Mouse (Mus musculus): ENCODE measurements at regions not wholly inside any gene's neighbourhood (a gene's known extent, or its start where the extent isn't known, plus 50 kb on each side); places are given as distances from the start of the nearest gene placed in this dataset.

- Histone ChIP-seq H3K27me3 (no peaks in the 10 kb centered on the region), H3K27ac (no peak overlapping the region), H3K36me3 (no peaks in the 10 kb centered on the region), H3K4me1 (0 out of 2 replicates have a peak, but pooled peaks cover 5% of the 10 kb centered on the region), H3K9ac (no peak overlapping the region), H3K4me3 (no peak overlapping the region), H3K4me2 (replicated peaks) (no peak overlapping the region), H3K9me3 (no peaks in the 10 kb centered on the region)
- ATAC-seq (ENCODE audit: insufficient number of reproducible peaks, insufficient read depth, low FRiP score, low TSS enrichment): no peak
- 38% methylated on average over 7 of the region's 7 CpGs for whole genome bisulfite sequencing
Measured at GRCm38 (mm10) chr11:7506421-7506945, 292.8 kb upstream of the Igfbp3 start.

GRCm38 (mm10) chr11:7504651-7505321, 291.1 kb upstream of the Igfbp3 start:
- H3K9ac ChIP-seq: no peak overlapping the region
- 79% methylated on average over 10 of the region's 10 CpGs for WGBS
- 0 out of 2 replicates have a peak, but pooled peaks cover 5% of the 10 kb centered on the region for H3K4me1 ChIP-seq
- H3K4me3 ChIP-seq: no peak overlapping the region
- no peaks in the 10 kb centered on the region for H3K9me3 ChIP-seq
- no peaks in the 10 kb centered on the region for H3K36me3 ChIP-seq
- H3K27ac ChIP-seq: no peak overlapping the region
- no peaks in the 10 kb centered on the region for H3K27me3 ChIP-seq
- H3K4me2 ChIP-seq (replicated peaks): no peak overlapping the region
- no peak for ATAC-seq (ENCODE audit: insufficient number of reproducible peaks, insufficient read depth, low FRiP score, low TSS enrichment)

GRCm38 (mm10) chr11:7502679-7503078, 289.0 kb upstream of the Igfbp3 start:
- Histone ChIP-seq H3K9me3 (no peaks in the 10 kb centered on the region), H3K9ac (no peak overlapping the region), H3K4me3 (no peak overlapping the region), H3K27ac (no peak overlapping the region), H3K4me1 (0 out of 2 replicates have a peak, but pooled peaks cover 5% of the 10 kb centered on the region), H3K4me2 (replicated peaks) (no peak overlapping the region), H3K27me3 (no peaks in the 10 kb centered on the region), H3K36me3 (no peaks in the 10 kb centered on the region)
- ATAC-seq (ENCODE audit: insufficient number of reproducible peaks, insufficient read depth, low FRiP score, low TSS enrichment): no peak
- 51% methylated on average over 2 of the region's 2 CpGs for whole genome bisulfite sequencing

- Histone ChIP-seq H3K4me2 (replicated peaks) (no peak overlapping the region), H3K9ac (no peak overlapping the region), H3K36me3 (no peaks in the 10 kb centered on the region), H3K27me3 (no peaks in the 10 kb centered on the region), H3K9me3 (no peaks in the 10 kb centered on the region), H3K4me1 (0 out of 2 replicates have a peak, but pooled peaks cover 5% of the 10 kb centered on the region), H3K4me3 (no peak overlapping the region), H3K27ac (no peak overlapping the region)
- no peak for ATAC-seq (ENCODE audit: insufficient number of reproducible peaks, insufficient read depth, low FRiP score, low TSS enrichment)
- 70% methylated on average over 2 of the region's 2 CpGs for WGBS
Measured at GRCm38 (mm10) chr11:7502045-7502444, 288.3 kb upstream of the Igfbp3 start.

- H3K27ac ChIP-seq: no peak overlapping the region
- no peaks in the 10 kb centered on the region for H3K36me3 ChIP-seq
- H3K9ac ChIP-seq: no peak overlapping the region
- no peaks in the 10 kb centered on the region for H3K9me3 ChIP-seq
- no peak overlapping the region for H3K4me2 ChIP-seq (replicated peaks)
- H3K4me1 ChIP-seq: no peaks in the 10 kb centered on the region
- no peaks in the 10 kb centered on the region for H3K27me3 ChIP-seq
- WGBS: 76% methylated on average over 6 of the region's 6 CpGs
- ATAC-seq (ENCODE audit: insufficient number of reproducible peaks, insufficient read depth, low FRiP score, low TSS enrichment): no peak
- H3K4me3 ChIP-seq: no peak overlapping the region
Measured at GRCm38 (mm10) chr11:7497803-7498202, 284.1 kb upstream of the Igfbp3 start.

- Histone ChIP-seq H3K4me2 (replicated peaks) (no peak overlapping the region), H3K27ac (no peak overlapping the region), H3K9me3 (no peaks in the 10 kb centered on the region), H3K27me3 (no peaks in the 10 kb centered on the region), H3K9ac (no peak overlapping the region), H3K4me1 (0 out of 2 replicates have a peak, but pooled peaks cover 2% of the 10 kb centered on the region), H3K4me3 (no peak overlapping the region), H3K36me3 (no peaks in the 10 kb centered on the region)
- ATAC-seq (ENCODE audit: insufficient number of reproducible peaks, insufficient read depth, low FRiP score, low TSS enrichment): no peak
- whole genome bisulfite sequencing: 81% methylated on average over 7 of the region's 7 CpGs
Measured at GRCm38 (mm10) chr11:7473832-7474545, 260.3 kb upstream of the Igfbp3 start.

- H3K27me3 ChIP-seq: no peaks in the 10 kb centered on the region
- no peaks in the 10 kb centered on the region for H3K9me3 ChIP-seq
- 63% methylated on average over 1 of the region's 1 CpGs for WGBS
- H3K36me3 ChIP-seq: no peaks in the 10 kb centered on the region
- H3K27ac ChIP-seq: no peak overlapping the region
- ATAC-seq (ENCODE audit: insufficient number of reproducible peaks, insufficient read depth, low FRiP score, low TSS enrichment): no peak
- no peak overlapping the region for H3K4me3 ChIP-seq
- H3K4me2 ChIP-seq (replicated peaks): no peak overlapping the region
- no peak overlapping the region for H3K9ac ChIP-seq
- no peaks in the 10 kb centered on the region for H3K4me1 ChIP-seq
Measured at GRCm38 (mm10) chr11:7465522-7465921, 251.8 kb upstream of the Igfbp3 start.

- H3K9me3 ChIP-seq: no peaks in the 10 kb centered on the region
- WGBS: 64% methylated on average over 6 of the region's 6 CpGs
- H3K4me3 ChIP-seq: no peak overlapping the region
- ATAC-seq (ENCODE audit: insufficient number of reproducible peaks, insufficient read depth, low FRiP score, low TSS enrichment): no peak
- H3K27ac ChIP-seq: no peak overlapping the region
- H3K4me1 ChIP-seq: no peaks in the 10 kb centered on the region
- H3K36me3 ChIP-seq: no peaks in the 10 kb centered on the region
- no peak overlapping the region for H3K9ac ChIP-seq
- H3K4me2 ChIP-seq (replicated peaks): no peak overlapping the region
- no peaks in the 10 kb centered on the region for H3K27me3 ChIP-seq
Measured at GRCm38 (mm10) chr11:7461956-7462771, 248.4 kb upstream of the Igfbp3 start.

- Histone ChIP-seq H3K4me3 (no peak overlapping the region), H3K4me2 (replicated peaks) (no peak overlapping the region), H3K36me3 (no peaks in the 10 kb centered on the region), H3K4me1 (no peaks in the 10 kb centered on the region), H3K9me3 (no peaks in the 10 kb centered on the region), H3K9ac (no peak overlapping the region), H3K27me3 (no peaks in the 10 kb centered on the region), H3K27ac (no peak overlapping the region)
- no peak for ATAC-seq (ENCODE audit: insufficient number of reproducible peaks, insufficient read depth, low FRiP score, low TSS enrichment)
- WGBS: 75% methylated on average over 4 of the region's 4 CpGs
Measured at GRCm38 (mm10) chr11:7451756-7452155, 238.0 kb upstream of the Igfbp3 start.

GRCm38 (mm10) chr11:7444494-7444893, 230.8 kb upstream of the Igfbp3 start:
- H3K4me2 ChIP-seq (replicated peaks): no peak overlapping the region
- H3K36me3 ChIP-seq: no peaks in the 10 kb centered on the region
- no peaks in the 10 kb centered on the region for H3K27me3 ChIP-seq
- 93% methylated on average over 8 of the region's 8 CpGs for WGBS
- no peak overlapping the region for H3K9ac ChIP-seq
- H3K27ac ChIP-seq: no peak overlapping the region
- H3K4me3 ChIP-seq: no peak overlapping the region
- H3K4me1 ChIP-seq: no peaks in the 10 kb centered on the region
- no peak for ATAC-seq (ENCODE audit: insufficient number of reproducible peaks, insufficient read depth, low FRiP score, low TSS enrichment)
- 0 out of 2 replicates have a peak, but pooled peaks cover 2% of the 10 kb centered on the region for H3K9me3 ChIP-seq

GRCm38 (mm10) chr11:7439276-7439675, 225.6 kb upstream of the Igfbp3 start:
- Histone ChIP-seq H3K27ac (no peak overlapping the region), H3K4me1 (no peaks in the 10 kb centered on the region), H3K36me3 (no peaks in the 10 kb centered on the region), H3K4me3 (no peak overlapping the region), H3K9ac (no peak overlapping the region), H3K27me3 (no peaks in the 10 kb centered on the region), H3K4me2 (replicated peaks) (no peak overlapping the region), H3K9me3 (no peaks in the 10 kb centered on the region)
- 82% methylated on average over 3 of the region's 3 CpGs for WGBS
- ATAC-seq (ENCODE audit: insufficient number of reproducible peaks, insufficient read depth, low FRiP score, low TSS enrichment): no peak

All from embryonic facial prominence, embryonic 12.5 days (tissue).